Mouse (Mus musculus) heart, embryonic 14.5 days (tissue): ENCODE measurements around the gene Ctbp2. TPM values are rescaled to one million over a fixed set of nuclear protein-coding genes. Genes with fewer than 3 reads are reported as not detected.
A peak's percentile ranks its signal among the peaks of the same experiment; 100 is the strongest.

Experiments used
- ATAC-seq: fragments of 200-750 bp; cut with Nextera tagmentation; 2 replicates; pipeline ENCODE4 v1.8.0; 2017; ENCODE audit warnings: low read depth, moderate TSS enrichment; ENCODE audit not compliant: insufficient number of reproducible peaks, insufficient read depth, low FRiP score
- H3K27ac ChIP-seq, 2 experiments: fragments of 200-500 bp in 1 of 2; fragments of 300-500 bp in 1 of 2; sonication (generic) in 1 of 2; replicated peaks in 1 of 2; 2 replicates each; pipeline ENCODE4 v1.5.1; 2012 to 2014; ENCODE audit warnings: low read depth in 2 of 2, low read length in 2 of 2, control low read depth in 1 of 2, mild to moderate bottlenecking in 1 of 2, mixed read lengths in 1 of 2; ENCODE audit not compliant: control insufficient read depth in 1 of 2, insufficient read depth in 1 of 2
- H3K27me3 ChIP-seq: fragments of 300-500 bp; sonication (generic); 2 replicates; pipeline ENCODE4 v1.6.1; 2014; ENCODE audit warnings: mild to moderate bottlenecking, low read length, control low read depth; ENCODE audit not compliant: control insufficient read depth, insufficient read depth
- H3K36me3 ChIP-seq: fragments of 300-500 bp; sonication (generic); 2 replicates; pipeline ENCODE4 v1.6.1; 2014; ENCODE audit warnings: mild to moderate bottlenecking, control low read depth, low read length, mixed read lengths; ENCODE audit not compliant: control insufficient read depth, insufficient read depth
- H3K4me1 ChIP-seq, 2 experiments: fragments of 200-500 bp in 1 of 2; fragments of 300-500 bp in 1 of 2; sonication (generic) in 1 of 2; 2 replicates each; pipeline ENCODE4 v1.6.1; 2012 to 2014; ENCODE audit warnings: low read length in 2 of 2, control low read depth in 1 of 2, mixed read lengths in 1 of 2; ENCODE audit not compliant: control insufficient read depth in 2 of 2, insufficient read depth in 2 of 2
- H3K4me2 ChIP-seq: fragments of 300-500 bp; sonication (generic); 2 replicates; pipeline ENCODE4 v1.6.1; 2014; ENCODE audit warnings: mild to moderate bottlenecking, low read length
- H3K4me3 ChIP-seq, 2 experiments: fragments of 200-500 bp in 1 of 2; fragments of 300-500 bp in 1 of 2; sonication (generic) in 1 of 2; 2 replicates each; pipeline ENCODE4 v1.5.1; 2012 to 2014; ENCODE audit warnings: low read length in 2 of 2, mild to moderate bottlenecking in 2 of 2, control low read depth in 1 of 2, low read depth in 1 of 2, moderate library complexity in 1 of 2; ENCODE audit not compliant: control insufficient read depth in 1 of 2, insufficient read depth in 1 of 2
- H3K9ac ChIP-seq: fragments of 300-500 bp; sonication (generic); 2 replicates; pipeline ENCODE4 v1.6.1; 2014; ENCODE audit warnings: mild to moderate bottlenecking, low read length
- H3K9me3 ChIP-seq: fragments of 300-500 bp; sonication (generic); 2 replicates; pipeline ENCODE4 v1.6.1; 2016; ENCODE audit warnings: low read length, control low read depth; ENCODE audit not compliant: control insufficient read depth
- WGBS: fragments of 180-500 bp; shearing (Covaris S2); extraction: QIAGEN DNeasy Blood & Tissue Kit; methylation state at CpG from one replicate; pipeline ENCODE4 v1.1.7; 2014; 5-methylcytosine and 5-hydroxymethylcytosine counted together
- polyA plus RNA-seq: library from polyadenylated mRNA; unstranded; fragments of >200 nt; fragmentation: Nextera tagmentation; extraction: Ambion mirVana; gene quantifications from 2 replicates; pipeline ENCODE4 v1.2.1, GENCODE M21; 2014

Ctbp2 gene
- polyA plus RNA-seq, 1 experiment from 2014 or later: 54.3 TPM

DNA sequence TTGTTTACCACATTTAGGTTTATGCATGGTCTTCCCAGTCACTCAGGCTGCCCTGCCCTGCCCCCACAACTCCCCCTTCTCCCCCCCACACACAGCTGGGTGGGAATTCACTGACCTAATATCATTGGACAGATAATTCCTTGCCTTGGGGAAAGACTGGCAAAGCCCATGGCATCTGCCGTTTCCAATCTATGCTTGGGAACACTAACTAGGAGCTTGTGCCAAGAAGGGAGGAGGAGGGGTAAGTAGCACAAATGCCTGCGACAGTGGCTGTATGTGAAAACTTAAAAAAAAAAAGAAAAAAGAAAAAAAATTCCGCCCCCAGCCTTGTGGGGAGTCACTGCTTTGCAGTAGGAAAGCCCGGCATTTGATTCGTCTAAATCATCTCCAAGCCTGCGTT is 57.4 kb downstream of the Ctbp2 start:
- H3K9ac ChIP-seq: no peak overlapping the region
- H3K27ac ChIP-seq: peak overlapping the region in 1 of 2 experiments; percentile 79; a peak in 3 of 4 replicates
- peaks cover 28 to 62% of the 10 kb centered on the region in 2 experiments for H3K4me1 ChIP-seq
- no peaks in the 10 kb centered on the region for H3K9me3 ChIP-seq
- WGBS: 46% methylated on average over 6 of the region's 6 CpGs
- 0 out of 2 replicates have a peak, but pooled peaks have one; percentile 24 for ATAC-seq
- H3K4me3 ChIP-seq: no peak overlapping the region
- no peaks in the 10 kb centered on the region for H3K27me3 ChIP-seq
- no peak overlapping the region for H3K4me2 ChIP-seq
- peaks cover 39% of the 10 kb centered on the region for H3K36me3 ChIP-seq

DNA sequence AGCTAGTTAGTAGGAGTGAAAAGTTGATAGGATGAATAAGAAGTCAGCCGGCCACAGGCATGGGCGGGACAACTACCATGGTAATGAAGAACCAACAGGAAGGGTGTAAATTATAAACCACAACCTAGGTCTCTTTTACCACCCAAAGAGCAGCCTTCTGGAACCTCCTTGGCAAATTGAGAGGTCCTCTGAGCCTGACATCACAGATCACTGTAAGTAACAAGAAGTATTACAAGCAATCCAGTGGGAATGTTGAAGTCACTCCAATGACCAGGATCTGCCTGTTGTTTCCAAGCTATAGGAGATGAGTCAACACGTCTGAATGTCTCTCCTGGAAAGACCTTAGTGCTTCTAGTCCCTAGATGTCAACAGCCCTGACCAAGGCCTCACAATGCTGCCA is 62.1 kb downstream of the Ctbp2 start:
- 76% methylated on average over 3 of the region's 3 CpGs for WGBS
- Histone ChIP-seq H3K9ac (no peak overlapping the region), H3K27me3 (no peaks in the 10 kb centered on the region), H3K4me3 (no peak overlapping the region), H3K4me1 (peaks cover 37 to 68% of the 10 kb centered on the region in 2 experiments), H3K36me3 (peaks cover 20% of the 10 kb centered on the region), H3K9me3 (no peaks in the 10 kb centered on the region), H3K4me2 (no peak overlapping the region), H3K27ac (no peak overlapping the region)
- ATAC-seq: no peak

DNA sequence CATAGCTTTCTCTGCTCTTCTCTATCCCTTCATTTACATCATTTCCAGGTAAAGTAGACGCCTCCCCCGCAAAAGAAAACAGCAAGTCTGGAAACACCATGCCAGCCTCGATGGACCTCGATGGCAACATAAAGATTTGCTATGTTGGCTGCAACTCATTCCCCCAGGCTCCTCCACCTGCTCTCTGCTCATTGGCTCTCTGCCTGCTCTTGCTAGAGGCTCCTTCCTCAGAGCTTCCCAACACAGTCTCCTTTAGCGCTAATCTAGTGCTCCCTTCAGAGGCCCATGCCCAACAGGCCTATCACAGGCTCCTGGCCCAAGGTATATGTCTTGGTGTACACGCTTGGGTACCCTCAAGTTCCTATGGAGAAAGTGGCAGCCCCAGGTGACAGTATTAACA is 64.0 kb downstream of the Ctbp2 start:
- H3K36me3 ChIP-seq: peaks cover 11% of the 10 kb centered on the region
- H3K9me3 ChIP-seq: no peaks in the 10 kb centered on the region
- H3K4me3 ChIP-seq: no peak overlapping the region
- ATAC-seq: no peak
- 0 out of 4 replicates have a peak overlapping the region, but pooled peaks of 1 of the 2 experiments have one; percentile 87 for H3K27ac ChIP-seq
- WGBS: 80% methylated on average over 6 of the region's 6 CpGs
- peaks cover 32 to 58% of the 10 kb centered on the region in 2 experiments for H3K4me1 ChIP-seq
- no peaks in the 10 kb centered on the region for H3K27me3 ChIP-seq
- H3K9ac ChIP-seq: no peak overlapping the region
- H3K4me2 ChIP-seq: no peak overlapping the region

DNA sequence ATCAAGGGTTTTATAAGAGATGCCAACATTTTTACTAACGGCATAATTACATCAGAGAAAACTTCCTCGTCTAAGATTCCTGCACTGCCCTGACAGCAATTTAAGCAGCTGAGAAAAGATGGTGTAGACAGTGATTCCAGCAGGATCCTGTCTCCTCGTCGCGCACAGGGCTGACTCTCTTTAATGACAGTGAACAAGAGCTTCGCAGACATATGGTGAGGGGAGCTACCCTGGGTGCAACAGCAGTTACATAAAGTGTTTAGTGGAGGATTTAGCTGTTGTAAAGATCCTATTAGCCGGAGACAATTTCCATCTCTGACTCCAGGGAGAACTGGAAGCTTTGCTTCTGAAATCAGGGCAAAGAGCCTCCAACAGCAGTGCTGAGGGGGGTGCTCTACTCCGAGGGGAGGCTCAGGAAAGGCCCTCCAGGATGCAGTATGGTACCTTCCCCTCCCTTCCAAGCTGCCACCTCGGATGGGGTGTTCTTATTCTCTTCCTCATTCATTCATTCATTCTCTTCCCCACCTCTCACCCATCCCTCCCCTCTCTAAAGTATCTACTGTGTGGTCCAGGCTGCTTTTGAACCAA is 64.5 kb downstream of the Ctbp2 start:
- H3K36me3 ChIP-seq: peaks cover 6% of the 10 kb centered on the region
- ATAC-seq: no peak
- WGBS: 54% methylated on average over 9 of the region's 9 CpGs
- H3K27ac ChIP-seq: peak overlapping the region; percentile 87 to 91
- no peak overlapping the region for H3K4me2 ChIP-seq
- peaks cover 32 to 59% of the 10 kb centered on the region in 2 experiments for H3K4me1 ChIP-seq
- H3K27me3 ChIP-seq: no peaks in the 10 kb centered on the region
- no peaks in the 10 kb centered on the region for H3K9me3 ChIP-seq
- H3K9ac ChIP-seq: peak overlapping the region; percentile 22; the same call in 1 of the 2 replicates
- no peak overlapping the region for H3K4me3 ChIP-seq

DNA sequence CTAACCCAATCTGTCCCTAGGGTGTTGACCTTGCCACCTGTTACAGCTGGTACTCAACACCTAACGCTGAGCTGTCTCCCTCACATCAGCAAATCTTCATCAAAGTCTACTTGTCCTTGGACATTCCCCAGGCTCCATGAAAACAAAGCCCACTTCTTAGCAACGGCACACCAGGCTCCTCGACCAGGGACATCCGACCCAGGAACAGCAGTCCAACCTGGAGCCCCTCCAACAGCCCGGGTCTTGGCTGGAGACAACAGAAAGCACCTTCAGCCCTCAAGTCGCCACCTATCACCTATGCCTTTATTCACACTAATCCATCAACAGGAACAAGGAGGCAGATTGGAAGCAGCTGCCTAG is 65.0 kb downstream of the Ctbp2 start:
- Histone ChIP-seq H3K4me2 (peak overlapping the region; percentile 48), H3K4me3 (no peak overlapping the region), H3K27me3 (no peaks in the 10 kb centered on the region), H3K36me3 (peaks cover 1% of the 10 kb centered on the region), H3K9me3 (no peaks in the 10 kb centered on the region), H3K4me1 (peaks cover 32 to 59% of the 10 kb centered on the region in 2 experiments), H3K9ac (peak overlapping the region; percentile 22; the same call in 1 of the 2 replicates), H3K27ac (peak overlapping the region; percentile 87 to 91)
- WGBS: 24% methylated on average over 6 of the region's 6 CpGs
- peak; percentile 15; the same call in 1 of the 2 replicates for ATAC-seq

DNA sequence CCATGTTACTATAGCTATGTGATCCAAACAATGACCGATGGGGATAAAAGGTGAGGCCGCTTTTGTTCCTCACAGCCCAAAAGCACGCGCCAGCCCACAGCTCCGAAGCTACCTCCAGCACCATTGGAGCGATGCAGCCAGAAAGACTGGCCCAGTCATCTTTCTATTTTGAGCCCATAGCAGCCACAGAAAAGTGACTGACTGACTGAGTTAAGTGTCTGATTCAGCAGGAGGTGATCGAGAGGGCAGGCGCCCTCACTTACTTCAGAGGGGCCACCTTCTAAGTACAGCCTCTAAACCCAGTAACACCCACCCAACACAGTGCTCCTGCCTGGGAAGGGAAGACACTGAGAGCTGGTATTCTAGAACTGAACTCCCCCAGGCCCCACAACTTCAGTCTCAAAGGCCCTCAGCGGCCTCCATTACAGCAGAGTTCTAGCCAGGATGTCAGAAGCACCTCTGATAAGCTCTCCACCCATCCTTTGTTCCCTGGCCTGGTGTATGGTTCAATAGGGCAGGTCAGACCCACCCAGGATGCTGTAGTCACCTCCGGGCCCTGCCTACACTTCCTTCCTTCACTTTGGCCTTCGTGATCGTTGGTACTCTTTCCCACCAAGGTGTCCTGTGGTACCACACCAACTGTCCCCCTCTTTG is 65.5 kb downstream of the Ctbp2 start:
- no peaks in the 10 kb centered on the region for H3K9me3 ChIP-seq
- H3K9ac ChIP-seq: peak overlapping the region; percentile 22; the same call in 1 of the 2 replicates
- H3K36me3 ChIP-seq: no peaks in the 10 kb centered on the region
- peaks cover 34 to 61% of the 10 kb centered on the region in 2 experiments for H3K4me1 ChIP-seq
- no peak overlapping the region for H3K4me3 ChIP-seq
- peak overlapping the region; percentile 48 for H3K4me2 ChIP-seq
- H3K27me3 ChIP-seq: no peaks in the 10 kb centered on the region
- peak overlapping the region; percentile 87 to 91 for H3K27ac ChIP-seq
- ATAC-seq: peak; percentile 56
- WGBS: 33% methylated on average over 12 of the region's 12 CpGs

DNA sequence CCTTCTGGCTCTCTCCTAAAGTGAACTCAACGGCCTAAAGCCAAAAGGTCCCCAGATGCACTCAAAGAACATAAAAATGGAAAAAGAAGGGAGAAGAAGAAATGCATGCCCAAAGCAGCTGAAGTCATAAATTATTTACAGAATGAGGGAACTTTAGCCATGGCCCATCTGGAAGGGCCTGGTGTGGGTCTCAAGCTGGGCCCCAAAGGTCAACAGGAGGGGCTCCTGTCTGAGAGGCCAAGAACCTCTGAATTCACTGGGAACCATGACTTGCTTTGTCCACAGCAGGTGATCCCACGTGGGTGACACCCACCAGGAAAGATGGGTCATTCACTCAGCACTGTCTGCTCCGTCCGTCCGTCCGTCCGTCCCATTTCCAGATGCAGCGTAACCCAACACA is 67.2 kb downstream of the Ctbp2 start:
- 90% methylated on average over 8 of the region's 8 CpGs for WGBS
- Histone ChIP-seq H3K4me2 (no peak overlapping the region), H3K36me3 (0 out of 2 replicates have a peak, but pooled peaks cover 9% of the 10 kb centered on the region), H3K9ac (no peak overlapping the region), H3K4me1 (peaks cover 40 to 66% of the 10 kb centered on the region in 2 experiments), H3K9me3 (no peaks in the 10 kb centered on the region), H3K27ac (no peak overlapping the region), H3K27me3 (no peaks in the 10 kb centered on the region), H3K4me3 (no peak overlapping the region)
- no peak for ATAC-seq
